Mouse (Mus musculus) lung, adult 2 months (tissue): ENCODE measurements at regions not wholly inside any gene's neighbourhood (a gene's known extent, or its start where the extent isn't known, plus 50 kb on each side); places are given as distances from the start of the nearest gene placed in this dataset.

Experiments used
- CTCF ChIP-seq: fragments of 200-500 bp; IDR thresholded peaks from 2 replicates; pipeline ENCODE4 v1.5.1; 2011; ENCODE audit warnings: mild to moderate bottlenecking, low read length, control low read depth; ENCODE audit not compliant: insufficient read depth
- POLR2A ChIP-seq: fragments of 200-500 bp; IDR thresholded peaks from 2 replicates; pipeline ENCODE4 v1.6.1; 2011; ENCODE audit warnings: low read depth, mild to moderate bottlenecking, control low read depth, low read length, borderline replicate concordance; ENCODE audit errors: extremely low read depth

- TF ChIP-seq POLR2A (no peak), CTCF (no peak)
Observed at GRCm38 (mm10) chr2:167823044-167823443, 108.8 kb upstream of the Ptpn1 start.
